Mouse (Mus musculus): ENCODE results near the gene Mst1r. TPM values are rescaled to one million over a fixed set of nuclear protein-coding genes. Genes with fewer than 3 reads are reported as not detected.

Gene Mst1r
- polyA plus RNA-seq, 1 experiment from 2014 or later: 0.46 TPM

GRCm38 (mm10) chr9:107917895-107918608 lies 11.4 kb downstream of the Mst1r start:
- Histone ChIP-seq H3K36me3 (ENCODE audit: poor library complexity, severe bottlenecking) (no peaks in the 10 kb centered on the region), H3K4me3 (no peak overlapping the region), H3K4me2 (no peak overlapping the region), H3K27me3 (no peaks in the 10 kb centered on the region), H3K9ac (0 out of 2 replicates have a peak overlapping the region, but pooled peaks have one; percentile 45), H3K4me1 (peaks cover 6% of the 10 kb centered on the region), H3K27ac (no peak overlapping the region), H3K9me3 (replicated peaks) (no peaks in the 10 kb centered on the region)
- ATAC-seq: no peak
- 43% methylated on average over 13 of the region's 13 CpGs for WGBS

- 90% methylated on average over 6 of the region's 6 CpGs for WGBS
- Histone ChIP-seq H3K4me1 (peaks cover 8% of the 10 kb centered on the region), H3K9me3 (replicated peaks) (no peaks in the 10 kb centered on the region), H3K36me3 (ENCODE audit: poor library complexity, severe bottlenecking) (no peaks in the 10 kb centered on the region), H3K4me3 (no peak overlapping the region), H3K27ac (no peak overlapping the region), H3K27me3 (no peaks in the 10 kb centered on the region), H3K9ac (no peak overlapping the region), H3K4me2 (no peak overlapping the region)
- ATAC-seq: no peak
Observed at GRCm38 (mm10) chr9:107918884-107919283, 12.2 kb downstream of the Mst1r start.

- H3K4me3 ChIP-seq: no peak overlapping the region
- ATAC-seq: no peak
- no peaks in the 10 kb centered on the region for H3K9me3 ChIP-seq (replicated peaks)
- H3K9ac ChIP-seq: no peak overlapping the region
- no peak overlapping the region for H3K4me2 ChIP-seq
- no peak overlapping the region for H3K27ac ChIP-seq
- H3K27me3 ChIP-seq: no peaks in the 10 kb centered on the region
- WGBS: 86% methylated on average over 5 of the region's 5 CpGs
- no peaks in the 10 kb centered on the region for H3K36me3 ChIP-seq (ENCODE audit: poor library complexity, severe bottlenecking)
- peaks cover 12% of the 10 kb centered on the region for H3K4me1 ChIP-seq
Observed at GRCm38 (mm10) chr9:107919441-107919840, 12.8 kb downstream of the Mst1r start.

GRCm38 (mm10) chr9:107923021-107923420 lies 16.3 kb downstream of the Mst1r start:
- Histone ChIP-seq H3K9me3 (replicated peaks) (no peaks in the 10 kb centered on the region), H3K27ac (no peak overlapping the region), H3K27me3 (no peaks in the 10 kb centered on the region), H3K4me2 (no peak overlapping the region), H3K9ac (no peak overlapping the region), H3K36me3 (ENCODE audit: poor library complexity, severe bottlenecking) (no peaks in the 10 kb centered on the region), H3K4me3 (no peak overlapping the region), H3K4me1 (peaks cover 20% of the 10 kb centered on the region)
- WGBS: 23% methylated on average over 7 of the region's 7 CpGs
- no peak for ATAC-seq

GRCm38 (mm10) chr9:107923956-107924355 lies 17.3 kb downstream of the Mst1r start:
- Histone ChIP-seq H3K27ac (no peak overlapping the region), H3K4me3 (no peak overlapping the region), H3K4me2 (no peak overlapping the region), H3K27me3 (no peaks in the 10 kb centered on the region), H3K4me1 (peaks cover 15% of the 10 kb centered on the region), H3K36me3 (ENCODE audit: poor library complexity, severe bottlenecking) (no peaks in the 10 kb centered on the region), H3K9me3 (replicated peaks) (no peaks in the 10 kb centered on the region), H3K9ac (no peak overlapping the region)
- no peak for ATAC-seq
- WGBS: 63% methylated on average over 6 of the region's 6 CpGs

- no peak overlapping the region for H3K4me2 ChIP-seq
- no peaks in the 10 kb centered on the region for H3K36me3 ChIP-seq (ENCODE audit: poor library complexity, severe bottlenecking)
- ATAC-seq: no peak
- H3K4me1 ChIP-seq: peaks cover 15% of the 10 kb centered on the region
- no peaks in the 10 kb centered on the region for H3K9me3 ChIP-seq (replicated peaks)
- no peaks in the 10 kb centered on the region for H3K27me3 ChIP-seq
- 17% methylated on average over 3 of the region's 3 CpGs for WGBS
- no peak overlapping the region for H3K9ac ChIP-seq
- H3K4me3 ChIP-seq: no peak overlapping the region
- no peak overlapping the region for H3K27ac ChIP-seq
Observed at GRCm38 (mm10) chr9:107925251-107925650, 18.6 kb downstream of the Mst1r start.

- Histone ChIP-seq H3K9ac (no peak overlapping the region), H3K4me3 (no peak overlapping the region), H3K4me2 (no peak overlapping the region), H3K36me3 (ENCODE audit: poor library complexity, severe bottlenecking) (no peaks in the 10 kb centered on the region), H3K27ac (no peak overlapping the region), H3K27me3 (no peaks in the 10 kb centered on the region), H3K4me1 (peaks cover 16% of the 10 kb centered on the region), H3K9me3 (replicated peaks) (no peaks in the 10 kb centered on the region)
- 63% methylated on average over 9 of the region's 9 CpGs for WGBS
- no peak for ATAC-seq
Observed at GRCm38 (mm10) chr9:107926920-107927420, 20.3 kb downstream of the Mst1r start.

- H3K9ac ChIP-seq: no peak overlapping the region
- no peaks in the 10 kb centered on the region for H3K36me3 ChIP-seq (ENCODE audit: poor library complexity, severe bottlenecking)
- peaks cover 22% of the 10 kb centered on the region for H3K4me1 ChIP-seq
- H3K9me3 ChIP-seq (replicated peaks): no peaks in the 10 kb centered on the region
- WGBS: 84% methylated on average over 5 of the region's 5 CpGs
- peak; percentile 55; the same call in 1 of the 2 replicates for ATAC-seq
- no peak overlapping the region for H3K4me3 ChIP-seq
- no peak overlapping the region for H3K4me2 ChIP-seq
- no peak overlapping the region for H3K27ac ChIP-seq
- no peaks in the 10 kb centered on the region for H3K27me3 ChIP-seq
Observed at GRCm38 (mm10) chr9:107927749-107928148, 21.1 kb downstream of the Mst1r start.

- 76% methylated on average over 3 of the region's 3 CpGs for WGBS
- H3K27ac ChIP-seq: no peak within 1 kb of the TSS
- no peaks in the 10 kb centered on the region for H3K27me3 ChIP-seq
Observed at GRCm38 (mm10) chr9:107928169-107928568, 21.5 kb downstream of the Mst1r start, which contains the start of gene Actl11. Actl11 (plus strand) TSS chr9:107928469.

GRCm38 (mm10) chr9:107932221-107932620 lies 25.5 kb downstream of the Mst1r start:
- no peaks in the 10 kb centered on the region for H3K27me3 ChIP-seq
- no peak overlapping the region for H3K4me2 ChIP-seq
- peaks cover 23% of the 10 kb centered on the region for H3K4me1 ChIP-seq
- no peak for ATAC-seq
- no peaks in the 10 kb centered on the region for H3K36me3 ChIP-seq (ENCODE audit: poor library complexity, severe bottlenecking)
- no peak overlapping the region for H3K27ac ChIP-seq
- no peak overlapping the region for H3K9ac ChIP-seq
- H3K4me3 ChIP-seq: no peak overlapping the region
- 60% methylated on average over 4 of the region's 4 CpGs for WGBS
- H3K9me3 ChIP-seq (replicated peaks): no peaks in the 10 kb centered on the region

More at GRCm38 (mm10) chr9:107928169-107928568, 21.5 kb downstream of the Mst1r start, which contains the start of gene Actl11:
- no peak within 1 kb of the TSS for H3K9ac ChIP-seq
- no peak for ATAC-seq
- H3K36me3 ChIP-seq (ENCODE audit: poor library complexity, severe bottlenecking): no peaks in the 10 kb centered on the region
- H3K4me2 ChIP-seq: no peak within 1 kb of the TSS
- no peaks in the 10 kb centered on the region for H3K9me3 ChIP-seq (replicated peaks)
- peaks cover 22% of the 10 kb centered on the region for H3K4me1 ChIP-seq
- H3K4me3 ChIP-seq: no peak within 1 kb of the TSS

GRCm38 (mm10) chr9:107934146-107934545 lies 27.5 kb downstream of the Mst1r start:
- H3K27ac ChIP-seq: no peak overlapping the region
- H3K9ac ChIP-seq: no peak overlapping the region
- H3K9me3 ChIP-seq (replicated peaks): no peaks in the 10 kb centered on the region
- H3K27me3 ChIP-seq: no peaks in the 10 kb centered on the region
- H3K4me2 ChIP-seq: no peak overlapping the region
- no peaks in the 10 kb centered on the region for H3K36me3 ChIP-seq (ENCODE audit: poor library complexity, severe bottlenecking)
- peaks cover 23% of the 10 kb centered on the region for H3K4me1 ChIP-seq
- no peak overlapping the region for H3K4me3 ChIP-seq
- WGBS: 85% methylated on average over 11 of the region's 11 CpGs
- no peak for ATAC-seq

GRCm38 (mm10) chr9:107935374-107935773 lies 28.7 kb downstream of the Mst1r start, which contains the start of gene Camkv:
Camkv (plus strand) TSS chr9:107935674.
- Histone ChIP-seq H3K27ac (no peak within 1 kb of the TSS), H3K9me3 (replicated peaks) (no peaks in the 10 kb centered on the region)
- no peak for ATAC-seq

More at GRCm38 (mm10) chr9:107935374-107935773, 28.7 kb downstream of the Mst1r start, which contains the start of gene Camkv:
- peaks cover 23% of the 10 kb centered on the region for H3K4me1 ChIP-seq
- no peaks in the 10 kb centered on the region for H3K27me3 ChIP-seq
- peak within 1 kb of the TSS; percentile 92 for H3K4me2 ChIP-seq
- 5% methylated on average over 3 of the region's 3 CpGs for WGBS
- H3K9ac ChIP-seq: peak within 1 kb of the TSS; percentile 68
- H3K4me3 ChIP-seq: peak within 1 kb of the TSS; percentile 54
- H3K36me3 ChIP-seq (ENCODE audit: poor library complexity, severe bottlenecking): no peaks in the 10 kb centered on the region

Measured in forebrain, embryonic 13.5 days (tissue).